Mouse (Mus musculus) gastrocnemius, adult 8-10 months (tissue): ENCODE data around the gene Nrl. TPM values are rescaled to one million over a fixed set of nuclear protein-coding genes. Genes with fewer than 3 reads are reported as not detected.

Source experiments
- DNase-seq, 2 experiments: peaks; one replicate each; pipeline ENCODE4 v3.0.0; 2022; ENCODE audit warnings: low spot score in 2 of 2
- total RNA-seq, 4 experiments: library from RNA; stranded (reverse); gene quantifications; 2 replicates each; pipeline ENCODE4 v1.2.4; 2022

Gene Nrl
- total RNA-seq, 4 experiments from 2014 or later, result not detected

DNA sequence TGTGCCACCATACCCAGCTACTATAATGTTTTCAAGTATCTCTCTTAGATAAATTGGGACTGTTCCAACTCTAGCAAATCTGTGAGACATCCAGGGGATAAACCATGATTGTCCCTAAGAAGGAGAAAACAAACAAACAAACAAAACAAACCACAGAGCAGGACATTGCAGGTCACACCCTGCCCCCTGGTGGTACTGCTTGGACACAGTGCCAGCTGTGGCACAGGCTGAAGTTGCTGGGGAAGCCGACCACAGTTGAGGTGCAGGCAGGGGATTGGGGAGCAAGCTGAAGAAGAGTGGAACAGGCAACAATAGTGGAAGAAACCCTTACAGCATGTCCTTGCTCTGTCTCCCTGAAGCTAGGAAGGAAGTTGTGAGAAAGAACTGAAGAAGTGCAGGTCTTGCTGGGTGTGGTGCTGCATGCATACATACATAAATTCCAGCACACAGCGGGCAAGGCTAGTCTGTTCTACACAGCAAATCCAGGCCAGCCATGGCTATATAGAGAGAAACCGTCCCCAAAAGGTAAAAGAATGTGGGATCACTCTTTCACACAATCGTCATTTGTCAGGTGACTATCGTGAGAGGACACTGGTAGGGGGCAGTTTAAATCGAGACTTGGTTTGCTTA, 11.4 kb upstream of the Nrl start:
- no peak for DNase-seq

DNA sequence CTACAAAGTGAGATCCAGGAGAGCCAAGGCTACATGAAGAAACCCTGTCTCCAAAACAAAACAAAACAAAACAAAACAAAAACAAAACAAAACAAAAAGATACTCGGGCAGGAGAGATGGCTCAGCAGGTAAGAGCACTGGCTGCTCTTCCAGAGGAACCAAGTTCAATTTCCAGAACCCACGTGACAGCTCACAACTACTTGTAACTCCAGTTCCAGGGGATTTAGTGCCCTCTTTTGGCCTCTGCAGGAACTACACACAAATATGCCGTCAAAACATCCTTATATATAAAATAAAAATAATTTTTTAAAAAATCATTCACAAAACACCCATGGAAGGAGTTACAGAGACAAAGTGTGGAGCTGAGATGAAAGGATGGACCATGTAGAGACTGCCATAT, 3.2 kb upstream of the Nrl start:
- DNase-seq, result no peak

DNA sequence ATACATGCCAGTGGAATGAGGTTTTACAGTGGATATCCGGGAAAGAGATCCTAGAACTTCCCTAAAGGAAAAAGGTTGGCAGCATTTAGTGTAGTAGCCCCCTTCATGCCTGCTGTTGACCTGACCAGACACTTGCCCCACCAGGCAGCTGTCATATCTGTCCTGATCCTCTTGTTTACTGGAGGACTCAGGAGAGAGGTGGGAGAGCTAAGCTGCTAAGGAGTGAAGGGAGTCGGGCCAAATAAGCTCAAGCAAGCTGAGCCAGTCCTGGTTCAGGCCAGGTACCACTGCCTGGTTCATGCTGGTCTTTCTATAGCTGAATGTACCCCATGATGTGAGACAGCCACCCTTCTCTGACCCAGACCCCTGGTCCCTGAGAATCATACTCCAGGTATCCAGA, 1.9 kb upstream of the Nrl start:
- no peak for DNase-seq

DNA sequence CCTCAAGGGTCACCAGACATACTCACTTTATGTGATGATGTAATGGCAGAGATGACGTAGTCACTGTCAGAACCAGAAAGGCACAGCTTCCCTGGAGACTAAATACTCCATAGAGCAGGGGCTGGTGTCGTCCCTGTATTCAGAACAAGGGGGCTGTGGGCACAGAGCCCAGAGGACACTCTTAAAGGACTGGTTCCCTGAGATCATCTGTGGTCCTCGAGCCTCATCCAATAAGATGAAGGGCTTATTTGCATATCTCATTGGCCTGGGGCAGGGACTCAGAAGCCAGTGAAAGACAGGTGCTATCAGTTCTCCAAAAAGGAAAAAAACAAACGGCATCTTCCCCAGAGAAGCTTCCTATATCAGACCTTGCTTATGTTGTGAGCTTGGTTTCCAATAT, 719 bp downstream of the Nrl start:
- DNase-seq, result no peak

DNA sequence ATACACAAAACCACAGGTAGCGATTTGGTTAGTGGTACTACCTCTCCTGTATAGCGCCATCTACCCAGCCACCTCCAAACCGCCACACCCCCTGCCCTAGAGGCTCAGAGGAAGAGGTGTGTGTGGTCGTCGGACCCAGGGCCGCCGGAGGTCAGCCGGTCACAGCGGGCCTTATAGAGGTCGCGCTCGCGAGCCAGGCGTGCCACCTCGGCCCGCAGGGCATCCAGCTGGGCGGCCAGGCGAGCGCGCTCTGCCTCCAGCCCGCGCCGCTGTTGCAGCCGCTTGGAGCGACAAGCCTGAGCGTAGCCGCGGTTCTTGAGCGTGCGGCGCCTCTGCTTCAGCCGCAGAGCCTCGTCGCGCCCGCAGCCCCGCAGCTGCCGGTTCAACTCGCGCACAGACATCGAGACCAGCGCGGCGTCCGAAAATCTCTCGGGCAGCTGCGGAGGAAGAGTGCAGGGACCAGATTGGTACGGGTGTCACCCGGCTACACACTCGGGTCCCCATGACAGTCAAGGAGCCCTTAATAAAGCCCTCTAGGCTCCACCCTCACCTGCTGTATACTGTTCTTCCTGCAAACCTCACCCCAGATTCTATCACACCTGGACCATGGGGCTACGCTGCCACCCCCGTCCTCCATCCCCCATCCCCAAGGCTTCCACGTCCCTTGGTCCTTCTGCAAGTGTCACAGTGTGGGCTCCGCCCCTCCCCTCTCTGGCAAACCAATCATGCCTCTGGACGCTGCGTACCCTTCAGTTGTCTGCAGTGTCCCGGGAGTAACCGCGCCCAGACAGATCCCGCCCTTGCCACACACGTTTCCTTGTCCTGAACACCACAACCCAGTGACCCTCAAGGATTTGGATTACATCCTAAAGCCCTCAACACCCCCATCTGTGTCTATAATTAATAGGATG, 4.1 kb downstream of the Nrl start:
- DNase-seq, result no peak

DNA sequence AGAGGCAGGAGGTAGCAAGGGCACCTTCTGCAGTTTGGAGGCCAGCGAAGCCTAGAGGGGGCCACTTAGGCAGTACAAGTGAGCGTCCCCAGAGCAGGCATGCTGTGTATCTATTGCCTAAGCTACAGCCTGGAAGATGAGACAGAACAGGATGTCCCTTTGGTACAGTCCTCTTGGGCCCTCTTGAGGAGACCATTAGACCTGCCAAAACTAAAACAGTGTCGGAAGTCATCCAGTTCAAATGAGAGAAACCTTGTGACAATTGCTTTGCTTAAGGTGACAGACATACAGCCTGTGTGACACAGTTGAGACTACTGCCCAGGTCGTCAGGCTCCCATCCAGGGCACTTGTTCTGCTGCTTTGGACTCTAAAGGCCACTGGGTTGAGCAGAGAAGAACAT, 5.2 kb downstream of the Nrl start:
- no peak for DNase-seq

DNA sequence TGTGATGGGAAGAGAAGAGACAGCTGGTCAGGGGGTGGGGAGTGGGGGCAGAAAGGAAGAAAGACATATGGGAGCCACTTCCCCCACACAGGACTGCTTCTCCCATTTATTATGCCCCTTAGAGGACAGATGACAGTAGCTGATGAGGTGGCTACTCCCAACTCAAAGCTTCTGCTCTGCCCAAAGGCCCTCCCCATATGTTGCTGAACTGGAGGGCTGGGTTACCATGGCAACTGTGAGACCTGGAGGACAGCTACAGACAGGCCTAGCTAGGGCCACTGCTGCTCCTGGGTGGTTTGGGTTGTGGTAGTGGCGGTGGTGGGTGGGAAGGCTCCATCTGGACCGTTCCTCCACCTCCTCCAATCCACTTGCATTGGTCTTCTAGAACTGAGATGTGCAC, 5.9 kb downstream of the Nrl start:
- no peak for DNase-seq

DNA sequence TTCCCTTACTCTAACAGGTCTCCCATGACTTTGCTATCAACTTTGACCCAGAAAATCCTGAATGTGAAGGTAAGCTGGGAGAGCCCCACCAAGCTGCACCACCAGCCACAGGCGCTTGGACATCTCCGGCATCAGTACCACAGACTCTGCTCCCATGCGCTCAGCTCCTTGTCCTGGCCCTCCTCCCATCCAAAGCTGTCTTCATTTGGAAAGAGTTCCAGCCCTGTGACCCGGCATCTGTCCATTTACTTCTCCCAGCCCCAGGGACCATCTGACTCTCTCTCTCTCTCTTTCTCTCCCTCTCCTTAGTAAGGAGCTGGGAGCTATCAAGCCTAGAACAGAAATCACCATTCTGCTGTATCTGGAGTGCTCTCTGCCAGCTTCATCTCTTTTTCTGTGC, 8.9 kb downstream of the Nrl start:
- no peak for DNase-seq

DNA sequence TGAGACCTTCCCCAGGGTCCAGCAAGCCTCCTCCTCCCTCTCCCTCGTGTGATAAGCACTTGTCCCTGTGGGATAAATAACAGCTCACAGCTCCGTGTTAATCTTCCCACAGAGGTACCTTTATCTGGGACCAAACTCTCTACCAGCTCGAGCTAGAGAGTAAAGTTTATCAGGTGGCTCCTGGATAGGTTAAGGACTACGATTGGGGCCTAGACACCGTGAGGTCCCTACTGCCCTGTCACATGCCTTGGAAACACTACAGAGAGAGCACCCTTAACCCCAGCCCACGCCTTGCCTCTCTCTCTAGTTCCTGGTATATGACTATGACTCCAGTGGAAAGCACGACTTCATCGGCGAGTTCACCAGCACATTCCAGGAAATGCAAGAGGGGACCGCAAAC, 10.9 kb downstream of the Nrl start:
- DNase-seq, result no peak

DNA sequence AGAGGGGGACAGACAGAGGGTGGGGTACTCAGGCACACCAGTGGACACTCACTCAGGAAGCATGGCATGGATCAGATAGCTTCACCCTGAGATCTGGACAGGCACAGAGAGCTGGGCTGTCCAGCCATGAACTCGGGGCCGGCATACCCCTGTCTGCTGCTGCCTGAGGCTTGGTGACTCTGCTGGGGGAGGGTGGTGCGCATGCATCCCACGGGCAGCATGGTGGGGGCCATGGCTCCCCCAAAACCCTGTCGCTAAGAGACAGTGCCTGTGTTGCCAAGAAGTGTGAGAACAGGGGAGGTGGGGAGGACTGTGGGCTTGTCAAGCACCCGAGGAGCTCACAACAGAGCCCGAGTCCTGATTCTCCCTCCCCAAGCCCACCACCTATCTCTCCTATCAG, 13.7 kb downstream of the Nrl start:
- DNase-seq, result no peak

DNA sequence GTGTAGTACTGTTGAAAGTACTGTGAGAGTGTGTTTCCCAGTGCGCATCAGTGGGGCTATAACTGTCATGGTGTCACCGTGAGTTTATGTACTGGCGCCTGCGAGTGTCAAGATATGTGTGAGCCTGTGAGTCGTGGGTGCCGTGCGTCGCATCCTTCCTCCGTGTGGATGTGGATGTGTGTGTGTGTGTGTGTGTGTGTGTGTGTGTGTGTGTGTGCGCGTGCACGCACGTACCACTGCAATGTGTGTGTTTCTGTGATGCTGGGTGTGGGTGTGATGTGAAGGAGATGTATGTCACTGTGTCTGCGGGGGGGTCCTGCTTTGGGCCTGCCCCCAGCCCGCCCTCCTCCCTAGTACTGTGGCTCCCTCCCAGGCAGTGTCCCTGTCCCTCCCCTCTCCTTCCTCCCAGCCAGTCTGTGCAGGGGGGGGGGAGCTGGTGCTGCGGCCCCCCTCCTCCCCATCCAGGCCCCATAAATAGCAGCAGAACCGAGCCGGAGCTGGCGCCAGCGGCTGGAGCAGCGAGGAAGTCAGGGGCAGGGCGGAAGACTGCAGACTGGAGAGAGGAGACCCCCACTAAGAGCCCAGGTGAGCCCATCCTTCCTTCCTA, 14.6 kb downstream of the Nrl start, which contains the start of gene Cpne6:
TSS of gene Cpne6 (plus strand) at position 321 of the 607 bp plus-strand sequence.
- no peak for DNase-seq

DNA sequence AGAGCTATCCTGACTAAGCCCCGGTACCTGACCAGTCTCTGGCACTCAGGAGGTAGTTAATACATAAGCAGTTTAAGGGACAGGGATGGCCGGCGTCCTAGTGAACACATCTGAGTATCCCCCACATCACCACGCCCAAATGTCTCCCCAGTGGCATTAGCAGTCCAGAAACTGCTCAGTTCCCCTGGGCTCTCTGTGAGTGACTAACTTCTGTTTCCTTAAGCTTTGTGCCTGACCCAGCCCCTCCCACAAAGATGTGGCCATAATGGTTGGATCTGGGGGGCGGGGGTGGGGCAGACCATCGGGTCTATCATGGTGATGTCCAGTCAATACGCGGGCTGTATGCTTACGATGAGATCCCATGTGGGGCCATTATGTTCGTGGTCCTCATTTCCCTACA, 15.2 kb downstream of the Nrl start:
- no peak for DNase-seq

DNA sequence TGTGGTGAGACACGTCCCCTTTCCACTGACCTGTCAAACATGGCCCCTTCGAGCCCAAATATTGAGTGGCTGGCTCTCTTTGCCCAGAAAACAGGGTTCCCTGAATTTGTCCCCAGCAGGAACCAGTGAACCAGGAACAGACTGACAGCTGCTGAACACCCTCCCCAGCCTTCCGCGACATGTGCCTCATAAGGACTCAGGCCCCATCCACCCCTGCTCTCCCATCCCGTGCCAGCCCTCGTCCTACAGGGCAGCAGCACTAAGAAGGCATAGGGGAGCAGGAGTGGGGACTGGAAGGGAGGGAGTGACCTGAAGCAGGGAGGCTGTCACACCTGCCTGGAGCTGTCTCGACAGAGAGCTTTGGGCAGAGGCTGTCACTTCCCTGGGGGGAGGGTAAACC, 17.0 kb downstream of the Nrl start:
- DNase-seq, result no peak

DNA sequence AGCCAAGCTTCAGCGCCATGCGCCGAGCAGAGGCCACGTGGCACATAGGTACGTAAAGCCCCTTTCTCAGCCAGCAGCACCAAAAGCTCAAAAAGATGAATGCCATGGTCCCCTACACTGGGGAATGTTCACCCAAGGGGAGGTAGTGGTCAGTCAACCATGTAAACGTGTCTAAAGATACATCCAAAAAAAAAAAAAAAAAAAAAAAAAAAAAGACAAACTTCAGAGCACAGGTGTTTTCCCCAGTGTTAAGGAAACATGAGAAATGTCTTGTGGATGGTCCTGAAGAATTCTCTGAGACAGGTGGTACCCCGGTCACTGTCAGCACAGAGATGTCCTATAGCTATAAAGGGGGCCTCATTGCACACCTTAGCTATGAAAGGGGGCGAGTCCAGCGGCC, 19.2 kb downstream of the Nrl start:
- no peak for DNase-seq

DNA sequence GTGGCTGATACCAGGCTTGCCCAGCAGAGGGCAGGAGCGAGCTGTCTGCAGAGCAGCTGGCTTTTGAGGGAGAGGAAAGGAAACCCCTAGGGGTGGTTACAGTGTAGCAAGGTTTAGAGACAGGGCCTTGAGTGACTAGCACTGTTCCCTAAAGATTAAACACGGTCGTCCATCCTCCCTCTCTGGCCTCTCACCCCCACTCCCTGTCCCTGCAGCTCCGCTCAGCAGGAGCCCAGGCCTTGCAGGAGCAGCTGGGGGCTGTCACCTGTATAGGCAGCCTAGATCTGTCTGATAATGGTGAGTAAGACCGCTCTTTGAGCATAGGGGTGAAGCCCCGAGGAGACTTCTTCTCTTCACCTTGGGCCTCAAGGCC, 27.3 kb downstream of the Nrl start:
- peak; percentile 52 to 63 for DNase-seq

DNA sequence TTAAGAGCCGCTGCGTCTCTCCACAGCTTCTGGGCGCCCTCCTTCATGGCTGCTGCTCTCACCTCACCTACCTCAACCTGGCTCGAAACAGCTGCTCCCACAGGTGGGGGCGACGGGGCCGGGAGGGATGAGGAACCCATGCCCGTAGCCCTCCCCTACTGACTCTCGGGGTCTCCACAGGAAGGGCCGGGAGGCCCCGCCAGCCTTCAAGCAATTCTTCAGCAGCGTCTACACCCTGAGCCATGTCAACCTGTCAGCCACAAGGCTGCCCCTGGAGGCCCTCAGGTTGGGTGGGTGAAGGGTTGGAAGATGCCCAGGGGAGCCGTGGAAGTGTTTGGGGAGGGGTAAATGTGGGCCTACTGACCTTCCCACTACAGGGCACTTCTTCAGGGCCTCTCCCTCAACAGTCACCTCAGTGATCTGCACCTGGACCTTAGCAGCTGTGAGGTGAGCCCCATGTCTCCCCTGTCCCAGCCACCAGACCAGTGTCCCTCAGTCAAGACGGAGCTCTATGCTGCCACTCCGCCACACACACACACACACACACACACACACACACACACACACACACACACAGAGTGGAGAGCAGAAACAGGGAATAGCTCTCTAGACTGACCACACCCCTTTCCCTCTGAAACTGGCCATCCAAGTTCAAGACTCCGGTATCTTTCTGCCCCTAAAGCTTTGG, 27.9 kb downstream of the Nrl start:
- no peak for DNase-seq

DNA sequence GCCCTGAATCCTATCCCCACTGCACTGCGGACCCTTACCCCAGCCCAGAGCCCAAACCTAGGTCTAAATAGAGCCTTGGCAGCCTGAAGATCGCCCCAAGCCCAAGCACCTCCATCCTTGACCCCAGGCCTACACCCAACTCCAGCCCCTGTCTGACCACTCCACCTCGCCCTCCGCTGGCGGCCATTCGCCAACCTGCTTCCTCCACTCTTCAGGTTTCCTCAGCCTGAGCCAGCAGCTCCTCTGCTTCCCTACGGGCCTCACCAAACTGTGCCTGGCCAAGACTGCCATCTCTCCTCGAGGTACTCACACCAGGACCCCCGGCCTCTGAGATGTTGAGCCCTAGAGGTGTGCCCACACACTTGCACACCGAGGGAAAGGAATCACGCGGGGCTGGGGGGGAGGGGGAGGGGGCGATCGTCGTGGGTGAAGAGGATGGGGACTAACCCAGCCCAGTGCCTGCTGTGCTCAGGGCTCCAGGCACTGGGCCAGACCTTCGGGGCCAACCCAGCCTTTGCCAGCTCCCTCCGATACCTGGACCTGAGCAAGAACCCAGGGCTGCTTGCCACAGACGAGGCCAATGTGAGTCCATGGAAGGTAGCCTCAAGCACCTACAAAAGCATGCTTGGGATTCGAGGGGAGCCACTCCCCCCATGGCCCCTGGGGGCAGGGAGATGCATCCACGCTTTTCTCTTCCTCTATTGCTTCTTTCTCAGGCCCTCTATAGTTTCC, 29.1 kb downstream of the Nrl start:
- no peak for DNase-seq

DNA sequence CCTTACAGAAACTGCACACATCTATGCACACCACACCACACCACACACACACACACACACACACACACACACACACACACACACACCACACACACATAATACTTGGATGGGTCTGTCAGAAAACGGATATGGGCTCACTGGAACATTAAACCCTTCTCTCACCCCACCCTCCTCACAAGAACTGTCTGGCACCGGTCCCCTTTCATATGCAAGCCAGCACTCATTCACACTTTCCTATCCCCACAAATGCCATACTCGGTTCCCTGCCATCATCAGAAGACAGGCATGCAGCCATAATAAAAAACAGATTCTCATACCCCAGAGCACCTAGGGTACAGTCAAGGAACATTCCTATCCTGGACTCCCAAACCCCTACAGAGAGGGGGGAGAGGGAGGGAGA, 32.7 kb downstream of the Nrl start:
- DNase-seq, result no peak

DNA sequence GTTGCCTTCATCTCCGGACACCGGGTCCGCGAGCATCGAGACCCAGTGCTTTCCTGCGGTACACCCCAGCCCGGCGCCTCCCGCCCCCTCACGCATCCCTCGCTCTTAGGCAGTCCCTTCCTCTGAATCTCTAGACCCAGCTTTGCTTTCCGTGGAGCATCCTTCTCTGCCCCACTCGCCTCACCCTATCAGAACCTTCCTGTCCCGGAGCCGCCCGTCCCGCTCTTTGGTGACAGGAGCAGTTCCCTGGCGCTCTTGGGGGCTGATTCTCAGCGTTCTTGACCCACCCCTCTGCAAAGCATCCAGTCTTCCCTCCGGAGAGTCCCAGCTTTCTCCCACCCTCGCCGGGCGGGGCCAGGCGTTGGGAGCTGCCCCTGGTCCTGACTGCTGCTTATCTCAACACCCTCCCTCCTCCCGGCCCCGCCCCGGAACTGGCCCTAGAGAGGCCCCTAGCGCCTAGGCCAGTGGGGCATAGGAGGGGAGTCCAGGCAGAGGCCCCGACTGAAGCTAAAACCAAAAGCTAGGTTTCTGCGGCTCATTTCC, 33.4 kb downstream of the Nrl start:
- peak in 1 of 2 experiments; percentile 23 for DNase-seq

DNA sequence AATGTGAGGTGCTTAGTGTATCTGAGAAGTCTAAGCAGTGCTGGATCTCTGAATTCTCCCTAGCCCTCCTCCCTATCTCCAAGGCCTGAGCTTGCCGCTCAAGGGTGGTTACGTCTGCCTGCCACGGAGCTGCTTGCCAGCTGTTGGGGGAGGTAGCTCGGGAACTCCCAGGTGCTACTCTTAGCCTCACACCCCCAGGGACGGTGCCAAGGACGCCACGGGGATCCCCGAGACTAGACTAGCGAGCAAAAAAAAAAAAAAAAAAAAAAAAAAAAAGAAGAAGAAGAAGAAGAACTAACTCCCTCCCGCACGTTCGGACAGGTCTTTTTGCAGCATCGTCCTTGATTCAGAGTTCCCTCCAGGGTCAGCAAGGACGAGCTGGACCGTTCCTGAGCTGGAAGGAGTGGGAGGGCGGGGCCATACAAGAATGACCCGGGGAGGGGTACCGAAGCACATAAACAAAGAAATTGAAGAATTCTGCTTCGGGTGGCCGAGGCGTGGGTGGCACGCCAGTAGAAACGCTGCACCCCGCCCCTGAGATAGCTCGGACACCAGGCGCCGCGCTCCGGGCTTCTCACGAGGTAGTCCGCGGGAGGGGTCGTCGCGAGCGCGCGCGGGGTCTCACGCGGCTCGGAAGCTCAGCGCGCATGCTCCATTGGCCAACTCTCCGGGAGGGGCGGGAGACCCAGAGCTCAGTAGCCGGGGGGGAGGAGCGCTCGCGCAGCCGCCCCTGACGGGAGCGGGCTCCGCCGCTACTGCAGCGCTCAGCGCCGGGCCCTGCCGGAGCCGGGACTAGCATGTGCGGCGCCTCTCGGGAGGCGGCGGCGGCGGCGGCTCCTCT, 34.2 kb downstream of the Nrl start, which contains the start of gene Carmil3:
TSS of gene Carmil3 (plus strand) at position 291 of the 841 bp plus-strand sequence.
- peak in 1 of 2 experiments; percentile 40 for DNase-seq
